Mouse (Mus musculus) erythroblast, embryonic 14.5 days (primary cell): Measurements from ENCODE around the gene Erbb3. TPM values are rescaled to one million over a fixed set of nuclear protein-coding genes. Genes with fewer than 3 reads are reported as not detected.

Experiments used
- H3K27me3 ChIP-seq: 2 replicates; pipeline ENCODE4 v1.6.1; 2012; ENCODE audit warnings: inconsistent platforms; ENCODE audit not compliant: control insufficient read depth
- H3K36me3 ChIP-seq: 2 replicates; pipeline ENCODE4 v1.6.1; 2012; ENCODE audit warnings: mild to moderate bottlenecking, inconsistent platforms; ENCODE audit not compliant: control insufficient read depth
- H3K4me1 ChIP-seq: 2 replicates; pipeline ENCODE4 v1.6.1; 2012; ENCODE audit warnings: inconsistent platforms; ENCODE audit not compliant: control insufficient read depth
- H3K4me3 ChIP-seq: replicated peaks from 2 replicates; pipeline ENCODE3; 2012; ENCODE audit warnings: moderate library complexity, mild to moderate bottlenecking, inconsistent platforms
- H3K9me3 ChIP-seq: 2 replicates; pipeline ENCODE4 v1.6.1; 2012; ENCODE audit warnings: low read length, inconsistent platforms, mixed read lengths; ENCODE audit not compliant: control insufficient read depth
- GATA1 ChIP-seq: IDR thresholded peaks from 2 replicates; pipeline ENCODE4 v1.6.1; 2012; ENCODE audit warnings: low read length, inconsistent platforms, mixed read lengths
- TAL1 ChIP-seq: IDR thresholded peaks from 3 replicates; pipeline ENCODE4 v1.6.1; 2012; ENCODE audit warnings: low read length, inconsistent platforms, mixed read lengths
- polyA plus RNA-seq: library from polyadenylated mRNA; stranded (reverse); fragments of >175 nt; gene quantifications from 2 replicates; pipeline ENCODE4 v1.2.3, GENCODE M21; 2012

Gene Erbb3
- polyA plus RNA-seq, 1 experiment: 0.01 TPM

DNA sequence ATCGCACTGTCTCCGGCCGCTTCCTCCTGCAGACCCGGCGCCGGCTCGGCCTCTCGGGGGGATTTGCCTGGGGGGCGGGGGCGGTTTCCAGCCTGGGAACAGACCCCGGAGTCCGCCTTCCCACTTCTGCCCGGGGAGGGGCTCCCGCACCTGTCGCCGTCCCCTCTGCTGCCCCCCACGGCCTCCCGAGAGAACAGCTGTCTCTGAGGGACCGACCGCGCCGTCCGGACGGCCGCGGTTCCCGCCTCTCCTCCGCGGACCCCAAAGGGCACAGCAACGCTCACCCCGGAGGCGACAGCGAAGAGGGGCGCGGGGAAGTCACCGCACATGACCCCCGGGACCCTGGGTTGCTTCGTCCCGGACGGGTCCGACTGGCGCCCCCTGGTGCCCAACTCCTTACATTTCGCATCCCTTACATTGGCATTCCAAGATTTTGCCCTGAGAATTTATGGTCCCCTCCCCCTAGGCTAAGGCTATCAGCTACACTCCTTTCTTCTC lies 790 bp upstream of the Erbb3 start:
- Histone ChIP-seq H3K9me3 (no peaks in the 10 kb centered on the region; the same call in 1 of the 2 replicates), H3K4me1 (peaks cover 17% of the 10 kb centered on the region), H3K4me3 (peak overlapping the region; percentile 59), H3K27me3 (peaks cover 89% of the 10 kb centered on the region), H3K36me3 (no peaks in the 10 kb centered on the region)
- TF ChIP-seq GATA1: no peak

- H3K9me3 ChIP-seq: no peaks in the 10 kb centered on the region; the same call in 1 of the 2 replicates
- H3K27me3 ChIP-seq: peaks cover 95% of the 10 kb centered on the region
- H3K36me3 ChIP-seq: no peaks in the 10 kb centered on the region
- peak overlapping the region; percentile 59 for H3K4me3 ChIP-seq
- TF ChIP-seq GATA1 (no peak), TAL1 (no peak)
- peaks cover 17% of the 10 kb centered on the region for H3K4me1 ChIP-seq
Measured at GRCm38 (mm10) chr10:128588775-128589463, 533 bp downstream of the Erbb3 start.

- H3K27me3 ChIP-seq: peaks cover 100% of the 10 kb centered on the region
Measured at GRCm38 (mm10) chr10:128588136-128588535, 1.3 kb downstream of the Erbb3 start.

GRCm38 (mm10) chr10:128587697-128588096 lies 1.8 kb downstream of the Erbb3 start:
- Histone ChIP-seq H3K4me1 (peaks cover 19% of the 10 kb centered on the region), H3K9me3 (no peaks in the 10 kb centered on the region; the same call in 1 of the 2 replicates), H3K27me3 (peaks cover 100% of the 10 kb centered on the region), H3K36me3 (no peaks in the 10 kb centered on the region; the same call in 1 of the 2 replicates), H3K4me3 (peak overlapping the region; percentile 4)
- TF ChIP-seq TAL1 (no peak), GATA1 (no peak)

More at GRCm38 (mm10) chr10:128588136-128588535, 1.3 kb downstream of the Erbb3 start:
- H3K36me3 ChIP-seq: no peaks in the 10 kb centered on the region; the same call in 1 of the 2 replicates
- H3K4me1 ChIP-seq: peaks cover 19% of the 10 kb centered on the region
- H3K4me3 ChIP-seq: peak overlapping the region; percentile 4
- H3K9me3 ChIP-seq: no peaks in the 10 kb centered on the region; the same call in 1 of the 2 replicates
- no peak for TF ChIP-seq TAL1
- TF ChIP-seq GATA1: no peak

- Histone ChIP-seq H3K9me3 (no peaks in the 10 kb centered on the region; the same call in 1 of the 2 replicates), H3K4me3 (no peak overlapping the region), H3K27me3 (peaks cover 96% of the 10 kb centered on the region), H3K4me1 (peaks cover 19% of the 10 kb centered on the region), H3K36me3 (no peaks in the 10 kb centered on the region; the same call in 1 of the 2 replicates)
- no peak for TF ChIP-seq GATA1
- TF ChIP-seq TAL1: no peak
Measured at GRCm38 (mm10) chr10:128587120-128587519, 2.3 kb downstream of the Erbb3 start.

GRCm38 (mm10) chr10:128586546-128586945 lies 2.9 kb downstream of the Erbb3 start:
- peaks cover 93% of the 10 kb centered on the region for H3K27me3 ChIP-seq

GRCm38 (mm10) chr10:128584386-128584785 lies 5.1 kb downstream of the Erbb3 start:
- H3K27me3 ChIP-seq: peaks cover 76% of the 10 kb centered on the region
- peaks cover 8% of the 10 kb centered on the region for H3K4me1 ChIP-seq
- H3K4me3 ChIP-seq: no peak overlapping the region

More at GRCm38 (mm10) chr10:128586546-128586945, 2.9 kb downstream of the Erbb3 start:
- TF ChIP-seq GATA1 (no peak), TAL1 (no peak)
- Histone ChIP-seq H3K9me3 (no peaks in the 10 kb centered on the region; the same call in 1 of the 2 replicates), H3K36me3 (no peaks in the 10 kb centered on the region; the same call in 1 of the 2 replicates), H3K4me1 (peaks cover 19% of the 10 kb centered on the region), H3K4me3 (no peak overlapping the region)

GRCm38 (mm10) chr10:128583644-128584043 lies 5.8 kb downstream of the Erbb3 start:
- peaks cover 2% of the 10 kb centered on the region for H3K4me1 ChIP-seq
- no peaks in the 10 kb centered on the region; the same call in 1 of the 2 replicates for H3K36me3 ChIP-seq
- H3K27me3 ChIP-seq: peaks cover 68% of the 10 kb centered on the region
- H3K9me3 ChIP-seq: no peaks in the 10 kb centered on the region
- no peak overlapping the region for H3K4me3 ChIP-seq
- TF ChIP-seq TAL1: no peak
- TF ChIP-seq GATA1: no peak

More at GRCm38 (mm10) chr10:128584386-128584785, 5.1 kb downstream of the Erbb3 start:
- TF ChIP-seq TAL1: no peak
- no peak for TF ChIP-seq GATA1
- Histone ChIP-seq H3K36me3 (no peaks in the 10 kb centered on the region; the same call in 1 of the 2 replicates), H3K9me3 (no peaks in the 10 kb centered on the region; the same call in 1 of the 2 replicates)

DNA sequence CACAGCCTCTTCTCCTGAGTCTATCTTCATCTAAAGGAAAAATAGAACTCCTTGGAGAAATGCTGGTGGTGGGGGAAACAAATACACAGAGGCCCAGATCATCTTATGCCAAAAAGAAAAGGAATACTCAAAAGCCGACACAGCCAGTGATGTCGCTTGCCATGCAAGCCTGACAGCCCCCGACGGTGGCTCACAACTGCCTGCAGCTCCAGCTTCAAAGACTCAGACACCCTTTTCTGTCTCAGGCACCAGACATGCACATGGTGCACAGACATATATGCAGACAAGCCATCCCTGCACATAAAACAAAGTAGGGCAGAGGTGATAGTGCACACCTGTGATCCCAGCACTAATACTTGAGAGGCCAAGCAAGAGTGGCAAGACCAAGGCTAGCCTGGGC lies 9.7 kb downstream of the Erbb3 start:
- H3K4me1 ChIP-seq: peaks cover 9% of the 10 kb centered on the region
- no peak for TF ChIP-seq GATA1
- TF ChIP-seq TAL1: no peak
- H3K4me3 ChIP-seq: no peak overlapping the region
- H3K36me3 ChIP-seq: peaks cover 4% of the 10 kb centered on the region; the same call in 1 of the 2 replicates
- H3K9me3 ChIP-seq: peaks cover 2% of the 10 kb centered on the region; the same call in 1 of the 2 replicates
- H3K27me3 ChIP-seq: peaks cover 31% of the 10 kb centered on the region
